Mouse (Mus musculus) limb, embryonic 10.5 days (tissue): ENCODE measurements around the gene Gm17175. TPM values are rescaled to one million over a fixed set of nuclear protein-coding genes. Genes with fewer than 3 reads are reported as not detected.
"Not testable (repeated sequence)": the region's sequence is repeated elsewhere in the genome, so short reads cannot be mapped to it uniquely, and the experiment has no call there.

ENCODE experiments used
- DNase-seq: peaks from one replicate; pipeline ENCODE4 v3.0.0-alpha.2; 2017; ENCODE audit warnings: low spot score
- H3K27ac ChIP-seq: fragments of 300-500 bp; sonication (generic); 2 replicates; pipeline ENCODE4 v1.5.1; 2016; ENCODE audit warnings: mild to moderate bottlenecking
- H3K27me3 ChIP-seq: fragments of 300-500 bp; sonication (generic); 2 replicates; pipeline ENCODE4 v1.6.1; 2016; ENCODE audit warnings: low read depth, mild to moderate bottlenecking; ENCODE audit not compliant: poor library complexity, severe bottlenecking
- H3K36me3 ChIP-seq: fragments of 300-500 bp; sonication (generic); 2 replicates; pipeline ENCODE4 v1.6.1; 2016; ENCODE audit warnings: mild to moderate bottlenecking, moderate library complexity
- H3K4me1 ChIP-seq: fragments of 300-500 bp; sonication (generic); 2 replicates; pipeline ENCODE4 v1.6.1; 2016
- H3K4me3 ChIP-seq: fragments of 300-500 bp; sonication (generic); 2 replicates; pipeline ENCODE4 v1.5.1; 2016; ENCODE audit warnings: mild to moderate bottlenecking, moderate library complexity
- H3K9me3 ChIP-seq: fragments of 300-500 bp; sonication (generic); replicated peaks from 2 replicates; pipeline ENCODE4 v1.6.1; 2016; ENCODE audit warnings: mild to moderate bottlenecking
- WGBS: fragments of 180-500 bp; shearing (Covaris S2); methylation state at CpG from one replicate; pipeline ENCODE4 v1.1.7; 2016; 5-methylcytosine and 5-hydroxymethylcytosine counted together
- polyA plus RNA-seq: library from polyadenylated mRNA; unstranded; fragments of >200 nt; fragmentation: Nextera tagmentation; extraction: Ambion mirVana; gene quantifications from 2 replicates; pipeline ENCODE4 v1.2.1, GENCODE M21; 2016

The Gm17175 gene
- not detected in 2 replicates for polyA plus RNA-seq

DNA sequence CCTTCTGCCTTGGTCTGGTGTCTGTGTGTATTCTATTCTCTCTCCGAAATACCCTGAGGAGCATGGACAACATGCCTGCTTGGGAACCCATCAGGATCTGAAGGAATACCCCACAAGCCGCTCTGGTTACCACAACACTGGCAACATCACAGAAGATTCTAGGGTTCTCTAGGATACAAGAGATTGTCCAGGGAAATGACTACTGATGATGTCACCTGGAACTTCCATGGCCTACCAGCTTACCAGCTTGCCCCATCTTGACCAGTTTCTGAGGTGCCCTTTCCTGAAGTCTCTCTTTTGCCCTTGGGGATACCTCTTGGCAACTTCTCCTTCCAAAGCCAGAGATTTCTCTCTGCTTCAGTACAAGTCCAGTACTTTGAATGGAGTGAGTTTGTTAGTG, at the start of gene Gm17175:
Gene Gm17175, minus strand, starts transcription at position 101 of the 400 bp plus-strand sequence.
- H3K27me3 ChIP-seq, H3K4me1 ChIP-seq, H3K4me3 ChIP-seq, H3K9me3 ChIP-seq, DNase-seq, H3K27ac ChIP-seq, H3K36me3 ChIP-seq: not testable (repeated sequence)
- 93% methylated on average over 2 of the region's 2 CpGs for WGBS

DNA sequence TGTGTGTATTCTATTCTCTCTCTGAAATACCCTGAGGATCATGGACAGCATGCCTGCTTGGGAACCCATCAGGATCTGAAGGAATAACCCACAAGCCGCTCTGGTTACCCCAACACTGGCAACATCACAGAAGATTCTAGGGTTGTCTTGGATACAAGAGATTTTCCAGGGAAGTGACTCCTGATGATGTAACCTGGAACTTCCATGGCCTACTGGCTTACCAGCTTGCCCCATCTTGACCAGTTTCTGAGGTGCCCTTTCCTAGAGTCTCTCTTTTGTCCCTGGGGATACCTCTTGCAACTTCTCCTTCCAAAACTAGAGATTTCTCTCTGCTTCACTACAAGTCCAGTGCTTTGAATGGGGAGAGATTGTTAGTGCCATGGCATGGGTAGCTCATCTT, 37.3 kb upstream of the Gm17175 start, which contains the start of gene Gm17078:
Gene Gm17078, minus strand, starts transcription at position 101 of the 400 bp plus-strand sequence.
- Histone ChIP-seq H3K27me3 (no peaks in the 10 kb centered on the region), H3K4me1 (no peaks in the 10 kb centered on the region), H3K27ac (no peak within 1 kb of the TSS), H3K36me3 (no peaks in the 10 kb centered on the region), H3K9me3 (no peaks in the 10 kb centered on the region), H3K4me3 (no peak within 1 kb of the TSS)
- 92% methylated on average over 1 of the region's 1 CpGs for WGBS
- no peak for DNase-seq

DNA sequence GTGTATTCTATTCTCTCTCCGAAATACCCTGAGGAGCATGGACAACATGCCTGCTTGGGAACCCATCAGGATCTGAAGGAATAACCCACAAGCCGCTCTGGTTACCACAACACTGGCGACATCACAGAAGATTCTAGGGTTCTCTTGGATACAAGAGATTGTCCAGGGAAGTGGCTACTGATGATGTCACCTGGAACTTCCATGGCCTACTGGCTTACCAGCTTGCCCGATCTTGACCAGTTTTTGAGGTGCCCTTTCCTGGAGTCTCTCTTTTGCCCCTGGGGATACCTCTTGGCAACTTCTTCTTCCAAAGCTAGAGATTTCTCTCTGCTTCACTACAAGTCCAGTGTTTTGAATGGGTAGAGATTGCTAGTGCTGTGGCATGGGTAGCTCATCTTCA, 18.2 kb upstream of the Gm17175 start, which contains the start of gene Gm17174:
Gene Gm17174, minus strand, starts transcription at position 101 of the 400 bp plus-strand sequence.
- not testable (repeated sequence) for H3K27me3 ChIP-seq
- 92% methylated on average over 4 of the region's 4 CpGs for WGBS

DNA sequence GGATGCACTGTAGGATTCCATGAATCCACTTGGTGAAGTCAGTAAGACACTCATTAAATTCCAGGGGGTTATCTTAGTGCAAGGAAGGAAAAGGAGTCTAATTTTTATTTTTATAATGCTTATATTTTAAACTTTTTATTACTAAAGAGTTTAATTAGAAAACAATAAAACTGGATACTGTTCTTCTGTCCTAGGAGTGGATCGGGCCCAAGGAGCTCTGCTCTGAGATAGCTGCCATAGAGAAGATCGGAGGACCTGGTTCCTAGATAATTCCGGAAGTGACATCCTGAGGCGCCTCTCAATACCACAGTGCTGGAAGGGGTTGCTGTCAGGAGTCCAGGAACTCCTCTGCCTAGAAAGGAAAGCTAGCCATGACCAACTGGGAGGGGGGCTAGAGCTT, 21.4 kb downstream of the Gm17175 start, which contains the start of gene Gm5622:
Gene Gm5622, plus strand, starts transcription at position 301 of the 400 bp plus-strand sequence.
- no peak for DNase-seq
- Histone ChIP-seq H3K4me1 (no peaks in the 10 kb centered on the region), H3K9me3 (no peaks in the 10 kb centered on the region), H3K27me3 (no peaks in the 10 kb centered on the region), H3K4me3 (no peak within 1 kb of the TSS), H3K36me3 (no peaks in the 10 kb centered on the region), H3K27ac (no peak within 1 kb of the TSS)
- WGBS: 95% methylated on average over 4 of the region's 4 CpGs

More for the DNA sequence above, 18.2 kb upstream of the Gm17175 start, which contains the start of gene Gm17174:
- H3K9me3 ChIP-seq, H3K4me1 ChIP-seq, H3K27ac ChIP-seq, H3K4me3 ChIP-seq, H3K36me3 ChIP-seq, DNase-seq: not testable (repeated sequence)

Other genes with a start within 250 kb of the Gm17175 start
- not detected in 2 replicates for gene Gm7247, start 212.3 kb downstream of the Gm17175 start, polyA plus RNA-seq
- gene Vmn2r88, start 163.2 kb downstream of the Gm17175 start, polyA plus RNA-seq: not detected in 2 replicates
- gene Vmn2r89, start 122.2 kb downstream of the Gm17175 start, polyA plus RNA-seq: not detected in 2 replicates
- gene Gm5622, start 21.3 kb downstream of the Gm17175 start, polyA plus RNA-seq: 0.09 TPM in 1 of 2 replicates, not detected in the other
- not detected in 2 replicates for gene Gm17174, start 18.1 kb upstream of the Gm17175 start, polyA plus RNA-seq
- not detected in 2 replicates for gene Gm17078, start 37.2 kb upstream of the Gm17175 start, polyA plus RNA-seq
- gene Gm4181, start 61.6 kb upstream of the Gm17175 start, polyA plus RNA-seq: not detected in 2 replicates
- not detected in 2 replicates for gene Gm17079, start 121.4 kb upstream of the Gm17175 start, polyA plus RNA-seq
- not detected in 2 replicates for gene Gm5800, start 143.1 kb upstream of the Gm17175 start, polyA plus RNA-seq
- gene Ang4, start 199.5 kb upstream of the Gm17175 start, polyA plus RNA-seq: not detected in 2 replicates
- not detected in 2 replicates for gene AY358078, start 226.0 kb upstream of the Gm17175 start, polyA plus RNA-seq